Mouse (Mus musculus) bone marrow, adult 2 months (tissue): ENCODE measurements around the gene Sptbn4.
A peak's percentile ranks its signal among the peaks of the same experiment; 100 is the strongest.

ENCODE experiments used
- CTCF ChIP-seq: fragments of 200-500 bp; IDR thresholded peaks from 2 replicates; pipeline ENCODE4 v1.5.1; 2011; ENCODE audit warnings: low read length, control low read depth; ENCODE audit not compliant: control insufficient read depth, insufficient read depth
- POLR2A ChIP-seq: fragments of 200-500 bp; IDR thresholded peaks from 2 replicates; pipeline ENCODE4 v1.6.1; 2011; ENCODE audit warnings: low read depth, mild to moderate bottlenecking, control low read depth, low read length, borderline replicate concordance; ENCODE audit not compliant: control insufficient read depth

GRCm38 (mm10) chr7:27361283-27361946 lies 86.1 kb downstream of the Sptbn4 start:
- TF ChIP-seq CTCF (no peak), POLR2A (peak; percentile 35; the same call in 1 of the 2 replicates)
